Mouse (Mus musculus): ENCODE results near the gene Lime1. TPM values are rescaled to one million over a fixed set of nuclear protein-coding genes. Genes with fewer than 3 reads are reported as not detected.

Lime1 gene
- polyA plus RNA-seq, 1 experiment from 2014 or later: 26.7 TPM

DNA sequence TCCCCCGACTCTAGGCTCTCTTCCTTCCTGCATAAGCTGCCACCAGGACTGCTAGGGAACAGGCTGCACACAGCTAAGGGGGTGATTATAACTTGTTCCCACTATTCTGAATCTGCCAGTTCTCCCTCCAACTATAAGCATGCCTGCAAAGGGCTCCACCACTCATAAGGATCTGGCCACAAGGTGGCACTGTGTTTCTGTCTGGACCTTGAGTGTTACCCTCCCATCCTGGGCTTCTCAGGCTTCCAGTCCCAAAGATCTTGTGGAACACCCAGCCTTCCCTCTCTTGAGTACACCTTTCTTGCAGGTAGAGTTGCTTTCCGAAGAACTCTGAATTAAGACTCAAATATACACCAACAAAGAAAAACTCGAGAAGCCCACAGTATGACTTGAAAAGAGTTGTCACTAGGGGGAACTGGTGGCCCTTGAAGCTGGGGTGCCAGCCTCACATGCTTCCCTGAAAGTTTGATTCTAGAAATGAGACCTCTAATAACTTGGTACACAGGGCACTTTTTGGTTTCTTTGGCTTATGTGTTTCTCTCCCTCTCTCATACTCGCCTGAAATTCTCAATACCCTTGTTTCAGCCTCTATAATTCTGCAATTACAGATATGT is 12.8 kb downstream of the Lime1 start:
- Histone ChIP-seq H3K27me3 (no peaks in the 10 kb centered on the region), H3K4me2 (no peak overlapping the region), H3K9ac (no peak overlapping the region), H3K4me1 (no peaks in the 10 kb centered on the region), H3K36me3 (peaks cover 65% of the 10 kb centered on the region), H3K9me3 (replicated peaks) (no peaks in the 10 kb centered on the region), H3K27ac (no peak overlapping the region), H3K4me3 (replicated peaks) (no peak overlapping the region)
- WGBS: 34% methylated on average over 4 of the region's 4 CpGs
- peak; percentile 77 for ATAC-seq (replicated peaks; ENCODE audit: low FRiP score)

- Histone ChIP-seq H3K27ac (no peak overlapping the region), H3K9me3 (replicated peaks) (no peaks in the 10 kb centered on the region), H3K4me2 (no peak overlapping the region), H3K4me1 (no peaks in the 10 kb centered on the region), H3K36me3 (peaks cover 64% of the 10 kb centered on the region), H3K9ac (0 out of 2 replicates have a peak overlapping the region, but pooled peaks have one; percentile 2), H3K4me3 (replicated peaks) (no peak overlapping the region), H3K27me3 (no peaks in the 10 kb centered on the region)
- 91% methylated on average over 3 of the region's 3 CpGs for WGBS
- no peak for ATAC-seq (replicated peaks; ENCODE audit: low FRiP score)
Observed at GRCm38 (mm10) chr2:181394086-181394485, 14.2 kb downstream of the Lime1 start.

- H3K4me3 ChIP-seq (replicated peaks): no peak overlapping the region
- no peaks in the 10 kb centered on the region for H3K4me1 ChIP-seq
- peaks cover 35% of the 10 kb centered on the region for H3K36me3 ChIP-seq
- no peak for ATAC-seq (replicated peaks; ENCODE audit: low FRiP score)
- 70% methylated on average over 5 of the region's 5 CpGs for WGBS
- no peak overlapping the region for H3K27ac ChIP-seq
- H3K4me2 ChIP-seq: no peak overlapping the region
- H3K9me3 ChIP-seq (replicated peaks): no peaks in the 10 kb centered on the region
- no peaks in the 10 kb centered on the region for H3K27me3 ChIP-seq
- no peak overlapping the region for H3K9ac ChIP-seq
Observed at GRCm38 (mm10) chr2:181397207-181397761, 17.4 kb downstream of the Lime1 start.

DNA sequence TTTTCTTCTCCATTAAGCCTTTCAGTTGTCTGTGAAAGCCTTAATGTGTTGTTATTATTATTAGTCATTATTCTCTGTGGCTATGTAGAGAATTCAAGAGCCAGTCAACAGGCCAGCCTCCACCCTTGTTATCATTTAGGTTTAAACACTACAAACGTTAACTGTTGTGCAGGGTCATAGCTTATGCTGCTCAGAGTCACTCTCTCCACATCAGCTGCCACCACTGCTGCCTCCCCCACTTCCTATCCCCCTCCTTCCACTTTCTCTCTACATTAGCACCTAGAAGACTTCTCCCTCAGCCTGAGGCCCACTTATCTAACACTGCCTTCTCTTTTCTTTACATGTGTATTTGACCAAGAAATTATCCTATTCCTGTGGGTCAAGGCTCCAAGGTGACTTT is 21.6 kb downstream of the Lime1 start:
- 21% methylated on average over 1 of the region's 1 CpGs for WGBS
- H3K27me3 ChIP-seq: no peaks in the 10 kb centered on the region
- no peak for ATAC-seq (replicated peaks; ENCODE audit: low FRiP score)
- no peak overlapping the region for H3K9ac ChIP-seq
- no peak overlapping the region for H3K4me2 ChIP-seq
- H3K27ac ChIP-seq: no peak overlapping the region
- H3K4me3 ChIP-seq (replicated peaks): no peak overlapping the region
- H3K9me3 ChIP-seq (replicated peaks): no peaks in the 10 kb centered on the region
- H3K4me1 ChIP-seq: no peaks in the 10 kb centered on the region
- peaks cover 38% of the 10 kb centered on the region for H3K36me3 ChIP-seq

DNA sequence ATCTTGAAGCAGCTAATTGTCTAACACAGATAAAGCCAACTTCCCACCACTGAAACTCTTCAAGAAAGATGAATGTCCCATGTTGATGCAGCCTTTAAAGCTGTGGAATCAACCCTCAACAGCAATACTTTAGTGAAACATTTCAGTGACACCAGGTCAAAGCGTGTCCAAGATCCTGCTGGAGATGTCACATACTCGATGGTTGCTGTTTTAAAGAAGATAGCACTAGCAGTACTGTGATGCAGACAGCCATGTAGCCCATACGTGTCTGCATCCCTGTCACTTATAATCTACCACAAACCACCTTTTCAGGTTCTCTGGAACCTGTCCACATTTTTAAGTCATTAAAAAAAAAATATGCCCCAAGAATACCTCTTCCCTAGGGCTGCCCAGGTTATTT is 23.8 kb downstream of the Lime1 start:
- Histone ChIP-seq H3K9ac (no peak overlapping the region), H3K27me3 (no peaks in the 10 kb centered on the region), H3K4me3 (replicated peaks) (no peak overlapping the region), H3K27ac (no peak overlapping the region), H3K4me1 (no peaks in the 10 kb centered on the region), H3K36me3 (peaks cover 50% of the 10 kb centered on the region), H3K9me3 (replicated peaks) (no peaks in the 10 kb centered on the region), H3K4me2 (no peak overlapping the region)
- 95% methylated on average over 3 of the region's 3 CpGs for WGBS
- ATAC-seq (replicated peaks; ENCODE audit: low FRiP score): no peak

DNA sequence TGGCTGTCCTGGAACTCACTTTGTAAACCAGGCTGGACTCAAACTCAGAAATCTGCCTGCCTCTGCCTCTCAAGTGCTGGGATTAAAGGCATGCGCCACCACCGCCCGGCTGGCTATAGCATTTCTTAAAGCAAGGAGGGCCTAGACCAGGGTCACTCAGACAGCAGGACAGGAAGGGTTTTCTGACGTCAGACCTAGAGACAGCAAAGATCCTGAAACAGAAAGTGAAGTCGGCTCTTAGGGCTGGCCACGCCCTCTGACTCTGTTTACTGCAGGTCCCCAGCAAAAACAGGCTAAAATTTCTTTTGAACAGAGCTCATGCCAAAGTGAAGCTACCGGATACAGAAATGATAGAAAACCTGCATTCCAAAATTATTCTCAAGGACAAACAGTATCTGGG is 29.8 kb downstream of the Lime1 start:
- H3K4me3 ChIP-seq (replicated peaks): no peak overlapping the region
- H3K4me2 ChIP-seq: no peak overlapping the region
- peaks cover 52% of the 10 kb centered on the region for H3K36me3 ChIP-seq
- H3K9ac ChIP-seq: no peak overlapping the region
- no peaks in the 10 kb centered on the region for H3K27me3 ChIP-seq
- no peak for ATAC-seq (replicated peaks; ENCODE audit: low FRiP score)
- H3K9me3 ChIP-seq (replicated peaks): no peaks in the 10 kb centered on the region
- no peak overlapping the region for H3K27ac ChIP-seq
- WGBS: 81% methylated on average over 7 of the region's 7 CpGs
- no peaks in the 10 kb centered on the region for H3K4me1 ChIP-seq

DNA sequence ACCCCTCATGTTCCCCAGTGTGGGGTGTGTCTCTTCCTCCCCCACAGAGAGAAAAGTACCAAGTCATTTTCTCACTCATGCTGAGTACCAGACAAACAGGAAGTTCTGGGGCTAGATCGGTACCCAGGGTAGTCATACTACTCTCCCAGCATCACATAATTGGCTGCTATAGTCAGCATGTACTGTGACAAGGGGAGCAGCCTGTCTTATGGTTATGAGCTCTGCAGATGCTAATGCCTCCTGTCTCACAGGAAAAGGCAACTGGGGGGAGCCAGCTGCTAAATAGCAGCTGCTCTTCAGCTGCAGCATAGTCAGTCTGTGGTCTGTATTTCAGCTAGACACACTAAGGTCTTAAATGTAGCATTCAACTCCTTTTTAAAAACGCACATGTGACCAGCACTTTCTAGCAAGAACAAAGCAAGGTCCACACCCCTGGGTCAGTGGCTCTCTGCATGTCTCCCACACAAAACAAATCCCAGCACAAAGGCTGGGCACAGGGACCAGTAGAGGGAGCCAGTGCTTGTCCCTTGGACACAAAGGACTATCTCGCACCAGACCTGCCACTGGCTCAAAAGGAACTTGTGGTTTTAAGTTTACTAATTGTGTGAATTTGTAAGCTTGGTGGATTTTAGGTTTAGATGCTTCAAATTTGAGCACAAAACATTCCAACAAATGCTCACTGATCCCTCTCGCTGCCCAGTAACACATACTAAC is 31.0 kb downstream of the Lime1 start:
- no peak overlapping the region for H3K4me3 ChIP-seq (replicated peaks)
- H3K9ac ChIP-seq: no peak overlapping the region
- H3K27ac ChIP-seq: no peak overlapping the region
- 0 out of 2 replicates have a peak, but pooled peaks have one; percentile 69 for ATAC-seq (replicated peaks; ENCODE audit: low FRiP score)
- no peaks in the 10 kb centered on the region for H3K27me3 ChIP-seq
- H3K4me1 ChIP-seq: no peaks in the 10 kb centered on the region
- H3K4me2 ChIP-seq: no peak overlapping the region
- no peaks in the 10 kb centered on the region for H3K9me3 ChIP-seq (replicated peaks)
- H3K36me3 ChIP-seq: peaks cover 39% of the 10 kb centered on the region
- WGBS: 46% methylated on average over 4 of the region's 4 CpGs

- H3K27ac ChIP-seq: 0 out of 2 replicates have a peak overlapping the region, but pooled peaks have one; percentile 6
- peaks cover 25% of the 10 kb centered on the region for H3K36me3 ChIP-seq
- 48% methylated on average over 2 of the region's 2 CpGs for WGBS
Observed at GRCm38 (mm10) chr2:181413141-181413540, 33.3 kb downstream of the Lime1 start.

DNA sequence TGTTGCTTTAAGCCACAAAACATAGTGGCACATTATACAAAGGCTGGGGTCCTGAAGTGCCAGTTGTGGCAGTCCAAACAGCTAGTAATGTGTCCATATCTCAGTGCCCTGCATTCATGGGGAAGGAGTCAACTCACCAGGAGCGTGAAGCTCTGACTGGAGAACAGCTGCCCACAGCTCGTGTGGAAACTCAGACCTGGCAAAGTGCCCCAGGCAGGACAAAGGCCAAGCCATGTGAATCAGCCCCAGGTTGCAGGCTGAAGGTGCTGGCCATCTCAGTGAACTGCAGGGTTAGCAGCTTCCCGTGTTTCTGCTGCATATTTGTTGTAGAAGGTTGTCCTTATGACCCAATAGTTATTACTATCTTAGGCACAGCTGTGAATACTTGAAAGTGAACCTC is 36.1 kb downstream of the Lime1 start:
- H3K9ac ChIP-seq: no peak overlapping the region
- H3K27me3 ChIP-seq: no peaks in the 10 kb centered on the region
- no peak for ATAC-seq (replicated peaks; ENCODE audit: low FRiP score)
- no peak overlapping the region for H3K4me2 ChIP-seq
- H3K36me3 ChIP-seq: peaks cover 9% of the 10 kb centered on the region
- 61% methylated on average over 3 of the region's 3 CpGs for WGBS
- H3K9me3 ChIP-seq (replicated peaks): no peaks in the 10 kb centered on the region
- H3K4me3 ChIP-seq (replicated peaks): no peak overlapping the region
- H3K27ac ChIP-seq: no peak overlapping the region
- peaks cover 3% of the 10 kb centered on the region; the same call in 1 of the 2 replicates for H3K4me1 ChIP-seq

More at GRCm38 (mm10) chr2:181413141-181413540, 33.3 kb downstream of the Lime1 start:
- Histone ChIP-seq H3K4me1 (no peaks in the 10 kb centered on the region), H3K9me3 (replicated peaks) (no peaks in the 10 kb centered on the region), H3K4me2 (no peak overlapping the region), H3K4me3 (replicated peaks) (no peak overlapping the region), H3K27me3 (no peaks in the 10 kb centered on the region), H3K9ac (no peak overlapping the region)
- ATAC-seq (replicated peaks; ENCODE audit: low FRiP score): no peak

GRCm38 (mm10) chr2:181419359-181419758 is 39.5 kb downstream of the Lime1 start:
- ATAC-seq (replicated peaks; ENCODE audit: low FRiP score): no peak
- H3K36me3 ChIP-seq: peaks cover 33% of the 10 kb centered on the region
- no peaks in the 10 kb centered on the region for H3K27me3 ChIP-seq
- no peak overlapping the region for H3K4me3 ChIP-seq (replicated peaks)
- H3K9me3 ChIP-seq (replicated peaks): no peaks in the 10 kb centered on the region
- 72% methylated on average over 7 of the region's 7 CpGs for whole genome bisulfite sequencing
- H3K27ac ChIP-seq: no peak overlapping the region
- H3K4me1 ChIP-seq: peaks cover 4% of the 10 kb centered on the region; the same call in 1 of the 2 replicates
- no peak overlapping the region for H3K9ac ChIP-seq
- H3K4me2 ChIP-seq: no peak overlapping the region

DNA sequence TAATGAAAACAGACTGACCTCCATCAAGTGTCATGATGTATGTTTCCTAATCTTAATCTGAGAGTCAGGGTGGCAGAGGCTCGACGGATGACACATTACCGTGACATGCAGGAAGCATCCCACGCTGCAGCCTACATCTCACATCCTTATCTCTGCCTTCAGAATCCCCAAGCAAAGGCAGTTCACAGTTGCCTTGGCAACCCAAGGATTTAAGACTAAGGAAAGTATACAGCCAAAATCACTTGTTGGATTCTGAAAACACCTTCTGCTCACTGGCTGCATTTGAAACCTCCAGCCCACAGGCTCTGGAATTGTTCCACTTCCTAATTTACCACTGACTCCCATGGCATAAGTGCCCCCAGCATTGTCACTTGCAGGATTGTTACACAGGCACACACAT is 40.5 kb downstream of the Lime1 start:
- WGBS: 66% methylated on average over 4 of the region's 4 CpGs
- no peak overlapping the region for H3K27ac ChIP-seq
- H3K4me2 ChIP-seq: no peak overlapping the region
- no peak for ATAC-seq (replicated peaks; ENCODE audit: low FRiP score)
- no peaks in the 10 kb centered on the region for H3K27me3 ChIP-seq
- H3K9ac ChIP-seq: no peak overlapping the region
- peaks cover 4% of the 10 kb centered on the region; the same call in 1 of the 2 replicates for H3K4me1 ChIP-seq
- no peak overlapping the region for H3K4me3 ChIP-seq (replicated peaks)
- H3K36me3 ChIP-seq: peaks cover 33% of the 10 kb centered on the region
- H3K9me3 ChIP-seq (replicated peaks): no peaks in the 10 kb centered on the region

GRCm38 (mm10) chr2:181420903-181421638 is 41.2 kb downstream of the Lime1 start:
- H3K27me3 ChIP-seq: no peaks in the 10 kb centered on the region
- no peak for ATAC-seq (replicated peaks; ENCODE audit: low FRiP score)
- H3K9ac ChIP-seq: no peak overlapping the region
- 74% methylated on average over 4 of the region's 4 CpGs for WGBS
- H3K36me3 ChIP-seq: peaks cover 33% of the 10 kb centered on the region
- H3K9me3 ChIP-seq (replicated peaks): no peaks in the 10 kb centered on the region
- no peak overlapping the region for H3K27ac ChIP-seq
- H3K4me2 ChIP-seq: no peak overlapping the region
- H3K4me1 ChIP-seq: peaks cover 4% of the 10 kb centered on the region; the same call in 1 of the 2 replicates
- no peak overlapping the region for H3K4me3 ChIP-seq (replicated peaks)
